27 mouse cellular contexts compared by ENCODE assay signal in genomic region chr17:80500025-80500424, GRCm38 (mm10).
"Had no signal": no experiment of that assay in that cellular context is flagged by ENCODE, and none has a peak within 500 bp of the region (broad histone marks: within the 10 kb centered on the region; RNA-seq: fewer than 3 reads in every experiment).

No protein-coding gene starts in this region.

- H3K4me1 ChIP-seq: hindbrain, embryonic 12.5 days; hindbrain, embryonic 15.5 days; kidney, embryonic 15.5 days; limb, embryonic 10.5 days; limb, embryonic 12.5 days had no signal

- H3K4me2 ChIP-seq: heart, embryonic 12.5 days; hindbrain, embryonic 12.5 days; hindbrain, embryonic 15.5 days; kidney, embryonic 15.5 days; limb, embryonic 12.5 days; liver, embryonic 11.5 days; liver, embryonic 13.5 days; liver, embryonic 15.5 days had no signal

- H3K36me3 ChIP-seq: heart, embryonic 12.5 days; hindbrain, embryonic 10.5 days; hindbrain, embryonic 12.5 days; hindbrain, embryonic 15.5 days; kidney, embryonic 15.5 days; limb, embryonic 10.5 days; limb, embryonic 12.5 days; liver, embryonic 13.5 days; liver, embryonic 15.5 days had no signal

- H3K27me3 ChIP-seq: heart, embryonic 12.5 days; hindbrain, embryonic 15.5 days; kidney, embryonic 15.5 days; limb, embryonic 12.5 days; liver, embryonic 13.5 days; liver, embryonic 15.5 days had no signal

- H3K4me3 ChIP-seq: heart, adult 2 months; heart, embryonic 12.5 days; hindbrain, embryonic 10.5 days; hindbrain, embryonic 12.5 days; hindbrain, embryonic 15.5 days; kidney, embryonic 15.5 days; limb, embryonic 10.5 days; limb, embryonic 12.5 days; liver, embryonic 13.5 days; liver, embryonic 15.5 days had no signal

- H3K9ac ChIP-seq: heart, embryonic 12.5 days; hindbrain, embryonic 12.5 days; hindbrain, embryonic 15.5 days; kidney, embryonic 15.5 days; limb, embryonic 12.5 days; liver, embryonic 13.5 days; liver, embryonic 15.5 days; liver, postnatal 0 days had no signal

- DNase-seq: gastrocnemius, postnatal 10 days; gastrocnemius, postnatal 25 days; heart, adult 2 months; heart, postnatal 10 days; heart, postnatal 4 days; kidney, adult 11 months; kidney, adult 2 months; kidney, adult 9 months; kidney, postnatal 14 days; kidney, postnatal 36 days; layer of hippocampus, adult 9-11 months; layer of hippocampus, postnatal 36 days; liver; liver, embryonic 13.5 days; liver, postnatal 0 days had no signal

- H3K9me3 ChIP-seq: heart, embryonic 12.5 days; hindbrain, embryonic 10.5 days; hindbrain, embryonic 12.5 days; hindbrain, embryonic 15.5 days; kidney, embryonic 15.5 days; limb, embryonic 10.5 days; limb, embryonic 12.5 days; liver, embryonic 13.5 days; liver, embryonic 15.5 days had no signal

- H3K27ac ChIP-seq: heart, adult 2 months; hindbrain, embryonic 10.5 days; hindbrain, embryonic 12.5 days; hindbrain, embryonic 15.5 days; hindbrain, postnatal 0 days; kidney, embryonic 15.5 days; kidney, postnatal 0 days; limb, embryonic 10.5 days; limb, embryonic 12.5 days; liver, embryonic 13.5 days; liver, embryonic 15.5 days had no signal

- ATAC-seq: hindbrain, postnatal 0 days; intestine, embryonic 16.5 days; liver, postnatal 0 days had no signal
